Mouse (Mus musculus) midbrain, embryonic 15.5 days (tissue): ENCODE results near the gene Vmn2r92. TPM values are rescaled to one million over a fixed set of nuclear protein-coding genes. Genes with fewer than 3 reads are reported as not detected.
"Not testable (repeated sequence)": the region's sequence is repeated elsewhere in the genome, so short reads cannot be mapped to it uniquely, and the experiment has no call there.

Experiments used
- ATAC-seq: fragments of 200-750 bp; cut with Nextera tagmentation; replicated peaks from 2 replicates; pipeline ENCODE4 v1.8.0; 2017; ENCODE audit warnings: moderate TSS enrichment
- H3K27ac ChIP-seq: fragments of 300-500 bp; sonication (generic); 2 replicates; pipeline ENCODE4 v1.5.1; 2015; ENCODE audit warnings: mild to moderate bottlenecking, inconsistent platforms
- H3K27me3 ChIP-seq: fragments of 300-500 bp; sonication (generic); replicated peaks from 2 replicates; pipeline ENCODE4 v1.6.1; 2015; ENCODE audit warnings: inconsistent platforms
- H3K36me3 ChIP-seq: fragments of 300-500 bp; sonication (generic); replicated peaks from 2 replicates; pipeline ENCODE4 v1.6.1; 2015; ENCODE audit warnings: inconsistent platforms
- H3K4me1 ChIP-seq: fragments of 300-500 bp; sonication (generic); 2 replicates; pipeline ENCODE4 v1.6.1; 2015; ENCODE audit warnings: inconsistent platforms
- H3K4me2 ChIP-seq: fragments of 300-500 bp; sonication (generic); 2 replicates; pipeline ENCODE4 v1.6.1; 2015; ENCODE audit warnings: inconsistent platforms, mild to moderate bottlenecking, moderate library complexity
- H3K4me3 ChIP-seq: fragments of 300-500 bp; sonication (generic); 2 replicates; pipeline ENCODE4 v1.5.1; 2015; ENCODE audit warnings: mild to moderate bottlenecking, inconsistent platforms
- H3K9ac ChIP-seq: fragments of 300-500 bp; sonication (generic); 2 replicates; pipeline ENCODE4 v1.6.1; 2015; ENCODE audit warnings: mild to moderate bottlenecking, inconsistent platforms
- H3K9me3 ChIP-seq: fragments of 300-500 bp; sonication (generic); 2 replicates; pipeline ENCODE4 v1.6.1; 2016; ENCODE audit warnings: inconsistent platforms
- WGBS: fragments of 180-500 bp; shearing (Covaris S2); methylation state at CpG from one replicate; pipeline ENCODE4 v1.1.7; 2015; ENCODE audit warnings: mixed read lengths; 5-methylcytosine and 5-hydroxymethylcytosine counted together
- polyA plus RNA-seq: library from polyadenylated mRNA; unstranded; fragments of >200 nt; fragmentation: Nextera tagmentation; extraction: Ambion mirVana; gene quantifications from 2 replicates; pipeline ENCODE4 v1.2.1, GENCODE M21; 2015

Vmn2r92 gene
- not detected in 2 replicates for polyA plus RNA-seq

- not testable (repeated sequence) for H3K36me3 ChIP-seq, H3K4me3 ChIP-seq, H3K4me1 ChIP-seq, H3K9me3 ChIP-seq, H3K27me3 ChIP-seq, H3K27ac ChIP-seq, H3K9ac ChIP-seq, H3K4me2 ChIP-seq, ATAC-seq
- WGBS = 69% methylated on average over 1 of the region's 1 CpGs
Measured at GRCm38 (mm10) chr17:18151587-18151986, at the start of gene Vmn2r92. Gene Vmn2r92, plus strand, starts transcription at chr17:18151887.

- not testable (repeated sequence) for H3K4me2 ChIP-seq, H3K4me3 ChIP-seq, H3K9ac ChIP-seq, H3K4me1 ChIP-seq, H3K9me3 ChIP-seq, H3K36me3 ChIP-seq, H3K27me3 ChIP-seq, H3K27ac ChIP-seq, ATAC-seq
- WGBS = 88% methylated on average over 3 of the region's 3 CpGs
Measured at GRCm38 (mm10) chr17:18102265-18102664, 49.4 kb upstream of the Vmn2r92 start.

- H3K4me2 ChIP-seq, H3K27ac ChIP-seq, H3K9ac ChIP-seq, H3K27me3 ChIP-seq, ATAC-seq, H3K9me3 ChIP-seq, H3K4me1 ChIP-seq, H3K4me3 ChIP-seq, H3K36me3 ChIP-seq: not testable (repeated sequence)
- WGBS = 66% methylated on average over 2 of the region's 2 CpGs
Measured at GRCm38 (mm10) chr17:18161194-18161593, 9.5 kb downstream of the Vmn2r92 start.

- Histone ChIP-seq H3K4me1 (no peaks in the 10 kb centered on the region), H3K27me3 (no peaks in the 10 kb centered on the region), H3K9ac (no peak overlapping the region), H3K9me3 (no peaks in the 10 kb centered on the region), H3K36me3 (no peaks in the 10 kb centered on the region), H3K4me3 (no peak overlapping the region), H3K4me2 (no peak overlapping the region), H3K27ac (no peak overlapping the region)
- WGBS = 83% methylated on average over 1 of the region's 1 CpGs
- ATAC-seq = no peak
Measured at GRCm38 (mm10) chr17:18189732-18190131, 38.0 kb downstream of the Vmn2r92 start.

- Histone ChIP-seq H3K4me2 (no peak overlapping the region), H3K4me3 (no peak overlapping the region), H3K36me3 (no peaks in the 10 kb centered on the region), H3K27ac (no peak overlapping the region), H3K9me3 (peaks cover 11% of the 10 kb centered on the region), H3K27me3 (no peaks in the 10 kb centered on the region), H3K9ac (no peak overlapping the region), H3K4me1 (no peaks in the 10 kb centered on the region)
- no peak for ATAC-seq
Measured at GRCm38 (mm10) chr17:18221300-18221699, 69.6 kb downstream of the Vmn2r92 start.

GRCm38 (mm10) chr17:18231996-18232395 is 80.3 kb downstream of the Vmn2r92 start:
- Histone ChIP-seq H3K4me3 (no peak overlapping the region), H3K4me2 (no peak overlapping the region), H3K27ac (no peak overlapping the region), H3K4me1 (no peaks in the 10 kb centered on the region), H3K27me3 (no peaks in the 10 kb centered on the region), H3K9ac (no peak overlapping the region), H3K36me3 (no peaks in the 10 kb centered on the region), H3K9me3 (no peaks in the 10 kb centered on the region)
- WGBS = 77% methylated on average over 2 of the region's 2 CpGs
- ATAC-seq = no peak

- Histone ChIP-seq H3K4me1 (no peaks in the 10 kb centered on the region), H3K9me3 (no peaks in the 10 kb centered on the region)
- WGBS = 77% methylated on average over 14 of the region's 14 CpGs
Measured at GRCm38 (mm10) chr17:18236931-18237330, 85.2 kb downstream of the Vmn2r92 start.

More at GRCm38 (mm10) chr17:18236931-18237330, 85.2 kb downstream of the Vmn2r92 start:
- no peaks in the 10 kb centered on the region for H3K36me3 ChIP-seq
- H3K4me2 ChIP-seq = no peak overlapping the region
- H3K27ac ChIP-seq = no peak overlapping the region
- H3K27me3 ChIP-seq = no peaks in the 10 kb centered on the region
- H3K4me3 ChIP-seq = no peak overlapping the region
- no peak for ATAC-seq
- H3K9ac ChIP-seq = no peak overlapping the region

Other genes starting within 250 kb of the Vmn2r92 start
- not detected in 2 replicates for gene Fpr-rs4, start 130.2 kb upstream of the Vmn2r92 start, polyA plus RNA-seq
- gene Vmn2r124, start 102.5 kb upstream of the Vmn2r92 start, polyA plus RNA-seq = not detected in 2 replicates
- not detected in 2 replicates for gene Vmn2r91, start 66.9 kb upstream of the Vmn2r92 start, polyA plus RNA-seq
- gene Vmn2r94, start 125.9 kb downstream of the Vmn2r92 start, polyA plus RNA-seq = not detected in 2 replicates
- gene Vmn2r93, start 146.2 kb downstream of the Vmn2r92 start, polyA plus RNA-seq = not detected in 2 replicates